Mouse (Mus musculus) CD4-positive naive resting alpha-beta T cell, adult 76 days (primary cell): Measurements from ENCODE around the gene Lgi1. TPM values are rescaled to one million over a fixed set of nuclear protein-coding genes. Genes with fewer than 3 reads are reported as not detected.

ENCODE experiments used
- total RNA-seq: library from RNA; stranded (reverse); gene quantifications from one replicate; pipeline ENCODE4 v1.2.4, GENCODE M21; 2023

Lgi1 gene
- total RNA-seq, result not detected

GRCm38 (mm10) chr19:38264505-38265500 lies at the start of gene Lgi1:
TSS of gene Lgi1 (plus strand) at chr19:38264536.

GRCm38 (mm10) chr19:38223905-38224684 lies 40.2 kb upstream of the Lgi1 start, which contains the start of gene Fra10ac1:
TSS of gene Fra10ac1 (minus strand) at chr19:38224156.

Other genes starting within 250 kb of the Lgi1 start
- gene Myof, start 221.0 kb upstream of the Lgi1 start, total RNA-seq, result 7.9 TPM
- 0.62 TPM for gene Cep55, start 209.5 kb upstream of the Lgi1 start, total RNA-seq
- not detected for gene Ffar4, start 167.5 kb upstream of the Lgi1 start, total RNA-seq
- not detected for gene Rbp4, start 139.3 kb upstream of the Lgi1 start, total RNA-seq
- 0.21 TPM for gene Pde6c, start 131.8 kb upstream of the Lgi1 start, total RNA-seq
- 18.3 TPM for gene Fra10ac1, start 40.4 kb upstream of the Lgi1 start, total RNA-seq
- gene Slc35g1, start 131.4 kb downstream of the Lgi1 start, total RNA-seq, result 11.6 TPM
- gene Plce1, start 216.6 kb downstream of the Lgi1 start, total RNA-seq, result 0.67 TPM